Mouse (Mus musculus) CH12.LX (cell line): ENCODE measurements around the gene Dusp14. TPM values are rescaled to one million over a fixed set of nuclear protein-coding genes. Genes with fewer than 3 reads are reported as not detected.

ENCODE experiments used
- DNase-seq: peaks from one replicate; pipeline ENCODE4 v3.0.0-alpha.2; 2013; ENCODE audit errors: extremely low read depth
- H3K27ac ChIP-seq: 2 replicates; pipeline ENCODE4 v1.5.1; 2012; ENCODE audit warnings: low read depth, mild to moderate bottlenecking, control low read depth, moderate library complexity; ENCODE audit not compliant: insufficient read depth
- H3K27me3 ChIP-seq: replicated peaks from 2 replicates; pipeline ENCODE3; 2012; ENCODE audit warnings: inconsistent platforms
- H3K36me3 ChIP-seq, 2 experiments: replicated peaks in 1 of 2; 2 replicates each; pipeline versions ENCODE3 to v1.6.1; 2012; ENCODE audit warnings: inconsistent platforms in 1 of 2, low read length in 1 of 2, mild to moderate bottlenecking in 1 of 2, mixed read lengths in 1 of 2, moderate library complexity in 1 of 2; ENCODE audit not compliant: control insufficient read depth in 1 of 2, insufficient read depth in 1 of 2
- H3K4me1 ChIP-seq, 2 experiments: 2 replicates each; pipeline ENCODE4 v1.6.1; 2012; ENCODE audit warnings: inconsistent platforms in 1 of 2, moderate library complexity in 1 of 2; ENCODE audit not compliant: insufficient read depth in 2 of 2, control insufficient read depth in 1 of 2
- H3K4me2 ChIP-seq: 2 replicates; pipeline ENCODE4 v1.6.1; 2012; ENCODE audit warnings: low read depth, mild to moderate bottlenecking, control low read depth; ENCODE audit not compliant: poor library complexity, insufficient read depth, severe bottlenecking
- H3K4me3 ChIP-seq, 3 experiments: fragments of 150-350 bp in 1 of 3; sonication (generic) in 1 of 3; replicated peaks in 1 of 3; 2 replicates each; pipeline versions ENCODE3 to v1.5.1; 2011 to 2012; ENCODE audit warnings: low read depth in 2 of 3, low read length in 2 of 3, mild to moderate bottlenecking in 2 of 3, moderate library complexity in 2 of 3, control low read depth in 1 of 3, improper control_type of control experiment in 1 of 3, inconsistent platforms in 1 of 3, mixed read lengths in 1 of 3; ENCODE audit not compliant: poor library complexity in 1 of 3
- H3K79me2 ChIP-seq: replicated peaks from 2 replicates; pipeline ENCODE4 v1.6.1; 2012; ENCODE audit warnings: mild to moderate bottlenecking, moderate library complexity; ENCODE audit not compliant: control insufficient read depth, poor library complexity, insufficient read depth, severe bottlenecking; ENCODE audit errors: extremely low read depth
- H3K9ac ChIP-seq: 2 replicates; pipeline ENCODE4 v1.6.1; 2012; ENCODE audit warnings: low read depth, mild to moderate bottlenecking, control low read depth, moderate library complexity; ENCODE audit not compliant: insufficient read depth
- H3K9me3 ChIP-seq: replicated peaks from 2 replicates; pipeline ENCODE3; 2012; ENCODE audit warnings: low read length, inconsistent platforms, mixed read lengths
- CTCF ChIP-seq, 2 experiments: IDR thresholded peaks in 1 of 2; conservative IDR thresholded peaks in 1 of 2; 2 replicates each; pipeline ENCODE4 v1.5.1; 2011 to 2012; ENCODE audit warnings: low read depth in 2 of 2, low read length in 2 of 2, improper control_type of control experiment in 1 of 2, inconsistent platforms in 1 of 2, mild to moderate bottlenecking in 1 of 2, moderate library complexity in 1 of 2
- E2F4 ChIP-seq: IDR thresholded peaks from 2 replicates; pipeline ENCODE4 v1.6.1; 2011; ENCODE audit warnings: low read depth, low read length, improper control_type of control experiment; ENCODE audit not compliant: insufficient replicate concordance
- EP300 ChIP-seq: IDR thresholded peaks from 2 replicates; pipeline ENCODE4 v1.6.1; 2011; ENCODE audit warnings: low read length, improper control_type of control experiment
- MAFK ChIP-seq: IDR thresholded peaks from 2 replicates; pipeline ENCODE4 v1.6.1; 2011; ENCODE audit warnings: low read length, improper control_type of control experiment; ENCODE audit not compliant: insufficient replicate concordance
- MAZ ChIP-seq: IDR thresholded peaks from 2 replicates; pipeline ENCODE4 v1.6.1; 2012; ENCODE audit warnings: low read depth, mild to moderate bottlenecking, inconsistent platforms, low read length, improper control_type of control experiment, moderate library complexity
- MYC ChIP-seq: IDR thresholded peaks from 2 replicates; pipeline ENCODE4 v1.6.1; 2011; ENCODE audit warnings: low read depth, mild to moderate bottlenecking, improper control_type of control experiment, low read length
- NRF1 ChIP-seq: IDR thresholded peaks from 2 replicates; pipeline ENCODE4 v1.6.1; 2014; ENCODE audit warnings: low read depth, mild to moderate bottlenecking, inconsistent platforms, low read length, improper control_type of control experiment, moderate library complexity
- PAX5 ChIP-seq: IDR thresholded peaks from 2 replicates; pipeline ENCODE4 v1.6.1; 2012; ENCODE audit warnings: low read length, inconsistent platforms, mixed read lengths
- POLR2A ChIP-seq: IDR thresholded peaks from 2 replicates; pipeline ENCODE4 v1.6.1; 2011; ENCODE audit warnings: low read depth, mild to moderate bottlenecking, improper control_type of control experiment, low read length
- POLR2AphosphoS2 ChIP-seq: IDR thresholded peaks from 2 replicates; pipeline ENCODE4 v1.6.1; 2011; ENCODE audit warnings: low read depth, low read length, improper control_type of control experiment
- RAD21 ChIP-seq: IDR thresholded peaks from 2 replicates; pipeline ENCODE4 v1.6.1; 2011; ENCODE audit warnings: low read depth, mild to moderate bottlenecking, low read length, improper control_type of control experiment, moderate library complexity
- SIN3A ChIP-seq: IDR thresholded peaks from 2 replicates; pipeline ENCODE4 v1.6.1; 2012; ENCODE audit warnings: low read length, improper control_type of control experiment, inconsistent platforms
- SMC3 ChIP-seq: IDR thresholded peaks from 2 replicates; pipeline ENCODE4 v1.6.1; 2011; ENCODE audit warnings: low read depth, low read length, improper control_type of control experiment
- TBP ChIP-seq: conservative IDR thresholded peaks from 2 replicates; pipeline ENCODE4 v1.6.1; 2011; ENCODE audit warnings: low read depth, low read length, improper control_type of control experiment
- ZNF384 ChIP-seq: IDR thresholded peaks from 2 replicates; pipeline ENCODE4 v1.6.1; 2012; ENCODE audit warnings: low read depth, low read length, improper control_type of control experiment, inconsistent platforms
- dilution Hi-C: fragments of 300-500 bp; cut with MboI; formaldehyde crosslinking; loops from 2 replicates; pipeline ENCODE4 v1.14.3; 2020; ENCODE audit warnings: low sequenced_read_pairs; ENCODE audit not compliant: extremely low pct_unique_long_range_greater_than_20kb, extremely low pct_ligation_motif_present
- in situ Hi-C: fragments of 300-500 bp; cut with MboI; formaldehyde crosslinking; loops from 3 replicates; pipeline ENCODE4 v1.14.3; 2019; ENCODE audit warnings: low sequenced_read_pairs, low pct_ligation_motif_present, low pct_unique_long_range_greater_than_20kb, mixed read lengths
- polyA plus RNA-seq: library from polyadenylated mRNA; unstranded; fragments of >175 nt; gene quantifications from 2 replicates; pipeline ENCODE4 v1.2.1, GENCODE M21; 2012; ENCODE audit warnings: low read depth; ENCODE audit not compliant: insufficient read length
- total RNA-seq, 2 experiments: library from RNA; depleted of rRNA; stranded (reverse); fragments of 300-350 nt in 1 of 2; fragments of >200 nt in 1 of 2; gene quantifications; 2 replicates each; pipeline ENCODE4 v1.2.3; 2012 to 2014

Dusp14 gene
- total and polyA plus RNA-seq, 3 experiments, result 52.7 to 127 (median 124) TPM

DNA sequence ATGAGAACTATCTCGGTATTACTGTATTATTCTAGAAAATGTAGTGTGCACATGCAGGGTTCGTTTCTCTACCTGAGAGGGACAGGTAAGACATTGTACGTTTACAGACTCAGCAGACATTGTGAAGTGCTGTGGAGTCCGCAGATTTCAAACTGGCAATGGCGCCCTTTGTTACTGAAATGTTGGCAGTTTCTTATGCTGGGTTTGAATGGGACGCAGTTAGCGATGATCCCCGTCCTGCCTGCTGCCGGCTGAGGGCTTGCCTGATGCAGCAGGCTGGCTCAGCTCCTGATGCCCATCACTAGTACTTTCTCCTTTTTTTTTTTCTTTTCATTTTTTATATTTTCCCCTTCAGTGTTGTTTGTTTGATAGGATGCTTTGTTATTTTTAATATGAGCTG lies 58.6 kb downstream of the Dusp14 start:
- Histone ChIP-seq H3K36me3 (peaks cover 36 to 69% of the 10 kb centered on the region in 2 experiments), H3K27ac (no peak overlapping the region), H3K9me3 (no peaks in the 10 kb centered on the region), H3K27me3 (no peaks in the 10 kb centered on the region), H3K4me1 (peaks cover 2 to 18% of the 10 kb centered on the region in 2 experiments; a peak in 2 of 4 replicates), H3K4me3 (no peak overlapping the region), H3K4me2 (no peak overlapping the region), H3K9ac (no peak overlapping the region), H3K79me2 (no peaks in the 10 kb centered on the region; the same call in 1 of the 2 replicates)
- DNase-seq, result no peak
- in situ Hi-C loops (no loop called here), dilution Hi-C loops (no loop called here)
- TF ChIP-seq MYC (no peak), E2F4 (no peak), ZNF384 (no peak), NRF1 (no peak), RAD21 (no peak), TBP (no peak), SIN3A (no peak), MAZ (no peak), POLR2AphosphoS2 (no peak), MAFK (no peak)

DNA sequence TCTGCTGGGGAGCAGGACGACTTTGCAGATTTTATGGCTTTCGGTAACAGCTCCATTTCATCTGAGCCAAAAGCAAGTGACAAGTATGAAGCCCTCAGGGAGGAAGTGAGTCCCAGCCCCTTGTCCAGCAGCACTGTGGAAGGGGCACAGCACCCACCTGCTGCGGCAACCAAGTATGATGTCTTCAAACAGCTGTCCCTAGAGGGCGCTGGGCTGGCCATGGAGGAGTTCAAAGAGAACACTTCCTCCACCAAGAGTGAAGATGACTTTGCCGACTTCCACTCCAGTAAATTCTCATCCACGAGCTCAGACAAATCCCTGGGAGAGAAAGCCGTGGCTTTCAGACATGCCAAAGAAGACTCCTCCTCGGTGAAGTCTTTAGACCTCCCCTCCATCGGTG lies 60.1 kb downstream of the Dusp14 start:
- Histone ChIP-seq H3K9me3 (no peaks in the 10 kb centered on the region), H3K79me2 (no peaks in the 10 kb centered on the region), H3K27me3 (no peaks in the 10 kb centered on the region)
- in situ Hi-C loops, result no loop called here
- TF ChIP-seq RAD21 (peak; percentile 11), SMC3 (peak; percentile 49), MAZ (no peak), CTCF (conservative IDR thresholded peaks at IDR 0.05 in 1 of 2, IDR thresholded peaks at IDR 0.05 in 1 of 2; ENCODE audit: low read depth in 2 of 2, low read length in 2 of 2) (peak in 1 of 2 experiments; percentile 69; a peak in 2 of 4 replicates), EP300 (no peak)
- TF ChIP-seq, all 38 proteins: peak for 3
- peaks cover 43 to 69% of the 10 kb centered on the region in 2 experiments for H3K36me3 ChIP-seq
- H3K4me3 ChIP-seq, result no peak overlapping the region
- H3K4me1 ChIP-seq, result peaks cover 0 to 7% of the 10 kb centered on the region in 2 experiments; a peak in 1 of 4 replicates
- H3K4me2 ChIP-seq, result no peak overlapping the region
- dilution Hi-C loops, result no loop called here
- peak; percentile 37 for DNase-seq
- no peak overlapping the region for H3K27ac ChIP-seq
- no peak overlapping the region for H3K9ac ChIP-seq

DNA sequence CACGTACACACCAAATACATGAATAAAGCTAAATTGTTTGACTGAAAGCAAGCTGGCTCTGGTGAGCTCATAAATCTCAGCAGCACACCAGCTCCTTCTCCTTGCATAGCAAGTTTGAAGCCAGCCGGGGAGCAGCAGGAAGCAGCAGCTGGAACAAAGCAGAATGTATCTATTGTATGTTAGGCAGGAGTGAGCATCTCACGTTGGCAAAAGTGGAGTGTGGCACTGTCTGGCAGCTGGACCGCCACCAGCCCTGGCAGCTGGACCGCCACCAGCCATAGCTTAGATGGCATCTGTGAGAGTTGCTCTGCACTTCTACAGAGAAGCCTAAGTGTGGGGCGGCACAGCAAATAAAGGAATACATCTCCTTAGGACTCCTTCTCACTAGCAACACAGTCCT lies 65.1 kb downstream of the Dusp14 start:
- H3K27ac ChIP-seq, result no peak overlapping the region
- dilution Hi-C loops, result no loop called here
- H3K4me1 ChIP-seq, result peaks cover 0 to 3% of the 10 kb centered on the region in 2 experiments; a peak in 1 of 4 replicates
- peaks cover 45 to 68% of the 10 kb centered on the region in 2 experiments for H3K36me3 ChIP-seq
- no peak overlapping the region for H3K4me3 ChIP-seq
- H3K79me2 ChIP-seq, result no peaks in the 10 kb centered on the region
- TF ChIP-seq POLR2AphosphoS2 (no peak), CTCF (conservative IDR thresholded peaks at IDR 0.05 in 1 of 2, IDR thresholded peaks at IDR 0.05 in 1 of 2; ENCODE audit: low read depth in 2 of 2, low read length in 2 of 2) (no peak), TBP (no peak), POLR2A (no peak), SIN3A (no peak), PAX5 (no peak)
- H3K4me2 ChIP-seq, result no peak overlapping the region
- no peaks in the 10 kb centered on the region for H3K9me3 ChIP-seq
- no peak for DNase-seq
- no peaks in the 10 kb centered on the region for H3K27me3 ChIP-seq
- in situ Hi-C loops, result no loop called here
- H3K9ac ChIP-seq, result no peak overlapping the region
